Mouse (Mus musculus): ENCODE data around the gene Tmem120b. TPM values are rescaled to one million over a fixed set of nuclear protein-coding genes. Genes with fewer than 3 reads are reported as not detected.

The Tmem120b gene
- total and polyA plus RNA-seq, 2 experiments from 2014 or later: 18.1 to 21.2 TPM

DNA sequence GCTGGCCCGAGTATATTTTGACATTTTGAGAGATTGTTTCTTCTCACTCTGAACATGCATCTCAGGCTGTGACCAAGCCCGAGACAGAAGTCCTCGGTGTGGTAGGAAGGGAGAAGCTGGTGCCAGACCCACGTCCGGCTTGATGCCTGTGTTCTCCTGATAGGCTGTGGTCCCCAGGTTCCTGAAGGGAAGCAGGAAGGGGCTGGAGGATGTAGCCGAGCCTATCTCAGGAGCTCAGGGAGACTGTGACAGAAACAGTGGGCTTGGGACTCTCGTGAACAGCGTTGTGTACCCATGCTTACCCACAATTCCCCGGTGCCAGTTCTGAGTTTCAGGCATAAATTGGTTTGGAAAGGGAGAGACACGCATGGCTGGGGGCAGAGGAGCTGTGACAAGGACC, 50.6 kb downstream of the Tmem120b start:
- 84% methylated on average over 10 of the region's 10 CpGs for WGBS
- Histone ChIP-seq H3K4me1 (ENCODE audit: insufficient read depth) (no peaks in the 10 kb centered on the region), H3K4me2 (ENCODE audit: low read depth) (no peak overlapping the region), H3K27me3 (ENCODE audit: insufficient read depth, low read length) (no peaks in the 10 kb centered on the region), H3K4me3 (ENCODE audit: low read depth, low read length) (no peak overlapping the region), H3K27ac (ENCODE audit: low read depth, low read length) (no peak overlapping the region), H3K9me3 (ENCODE audit: low read length) (no peaks in the 10 kb centered on the region), H3K9ac (no peak overlapping the region), H3K36me3 (ENCODE audit: insufficient read depth) (peaks cover 21% of the 10 kb centered on the region)
- no peak for ATAC-seq
- TF ChIP-seq CTCF (IDR thresholded peaks at IDR 0.05; ENCODE audit: low read depth): no peak
- no peak for DNase-seq

DNA sequence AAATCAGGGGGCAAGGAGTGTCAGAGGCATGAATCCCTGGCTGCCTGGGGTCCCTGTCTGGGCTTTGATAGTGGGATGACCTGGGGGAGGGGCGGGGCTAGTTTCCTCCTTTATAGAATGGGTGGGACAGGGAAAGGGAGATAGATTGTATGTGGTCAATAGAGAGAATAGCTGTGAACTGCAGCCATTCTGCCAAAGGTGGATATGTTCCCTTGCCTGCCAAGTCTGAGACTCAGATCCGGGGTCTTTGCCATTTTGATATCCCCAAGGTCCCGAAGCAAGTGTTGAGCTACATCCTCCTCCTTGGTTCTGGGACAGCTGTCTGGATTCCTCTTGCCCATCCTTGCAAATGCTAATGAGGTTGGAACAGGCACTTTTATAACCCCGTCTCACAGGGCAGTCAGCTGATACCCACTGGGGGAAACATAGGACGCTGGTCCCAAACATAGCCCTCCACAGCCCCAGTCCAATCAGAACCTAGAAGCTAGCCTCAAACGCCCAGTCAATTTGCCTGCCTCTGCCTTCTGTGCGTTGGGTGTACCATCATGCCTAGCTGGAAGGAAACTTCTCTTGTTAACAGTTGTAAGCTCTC, 52.5 kb downstream of the Tmem120b start:
- Histone ChIP-seq H3K4me2 (ENCODE audit: low read depth) (no peak overlapping the region), H3K4me3 (ENCODE audit: low read depth, low read length) (no peak overlapping the region), H3K27ac (ENCODE audit: low read depth, low read length) (no peak overlapping the region), H3K36me3 (ENCODE audit: insufficient read depth) (peaks cover 29% of the 10 kb centered on the region), H3K27me3 (ENCODE audit: insufficient read depth, low read length) (no peaks in the 10 kb centered on the region), H3K9ac (no peak overlapping the region), H3K9me3 (ENCODE audit: low read length) (no peaks in the 10 kb centered on the region), H3K4me1 (ENCODE audit: insufficient read depth) (no peaks in the 10 kb centered on the region)
- ATAC-seq (no peak), DNase-seq (no peak)
- WGBS: 56% methylated on average over 7 of the region's 7 CpGs
- TF ChIP-seq CTCF (IDR thresholded peaks at IDR 0.05; ENCODE audit: low read depth): no peak

DNA sequence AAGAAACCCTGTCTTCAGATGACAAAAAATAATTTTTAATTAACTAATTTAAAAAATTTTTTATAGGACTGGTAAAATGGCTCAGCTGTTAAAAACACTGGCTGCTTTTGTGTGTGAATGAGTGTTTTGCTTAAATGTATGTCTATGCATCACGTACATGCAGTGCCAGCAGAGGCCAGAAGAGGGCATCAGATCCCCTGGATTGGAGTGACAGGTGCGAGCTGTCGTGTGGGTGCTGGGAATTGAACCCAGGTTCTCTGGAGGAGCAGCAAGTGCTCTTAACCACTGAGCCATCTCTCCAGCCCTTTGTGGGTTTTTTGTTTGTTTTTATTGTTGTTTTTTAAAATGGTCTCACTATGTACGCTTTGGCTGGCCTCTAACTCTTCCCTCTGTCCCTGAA, 54.0 kb downstream of the Tmem120b start:
- ATAC-seq (no peak), DNase-seq (no peak)
- H3K9me3 ChIP-seq (ENCODE audit: low read length): no peaks in the 10 kb centered on the region
- H3K36me3 ChIP-seq (ENCODE audit: insufficient read depth): peaks cover 35% of the 10 kb centered on the region
- no peaks in the 10 kb centered on the region for H3K4me1 ChIP-seq (ENCODE audit: insufficient read depth)
- no peak overlapping the region for H3K27ac ChIP-seq (ENCODE audit: low read depth, low read length)
- TF ChIP-seq CTCF (IDR thresholded peaks at IDR 0.05; ENCODE audit: low read depth): peak; percentile 53
- H3K27me3 ChIP-seq (ENCODE audit: insufficient read depth, low read length): no peaks in the 10 kb centered on the region
- H3K4me3 ChIP-seq (ENCODE audit: low read depth, low read length): no peak overlapping the region
- 84% methylated on average over 4 of the region's 4 CpGs for WGBS
- H3K9ac ChIP-seq: no peak overlapping the region
- no peak overlapping the region for H3K4me2 ChIP-seq (ENCODE audit: low read depth)

DNA sequence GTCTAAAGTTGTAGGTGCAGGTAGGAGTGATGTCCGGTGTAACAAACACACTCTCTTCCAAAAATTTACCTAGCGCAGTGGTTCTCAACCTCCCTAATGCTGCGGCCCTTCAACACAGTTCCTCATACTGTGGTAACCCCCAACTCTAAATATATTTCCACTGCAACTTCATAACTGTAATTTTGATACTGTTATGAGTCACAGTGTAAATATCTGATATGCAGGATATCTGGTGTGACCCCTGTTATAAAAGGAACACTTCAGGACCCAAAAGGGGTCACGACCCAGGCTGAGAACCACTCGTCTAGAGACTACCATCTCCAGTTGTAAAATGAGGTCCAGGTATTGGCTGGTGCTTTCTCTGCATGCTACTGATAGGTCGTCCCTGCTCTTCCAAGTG, 56.9 kb downstream of the Tmem120b start:
- no peak overlapping the region for H3K4me3 ChIP-seq (ENCODE audit: low read depth, low read length)
- no peak overlapping the region for H3K9ac ChIP-seq
- H3K36me3 ChIP-seq (ENCODE audit: insufficient read depth): peaks cover 34% of the 10 kb centered on the region
- DNase-seq: no peak
- no peaks in the 10 kb centered on the region for H3K4me1 ChIP-seq (ENCODE audit: insufficient read depth)
- no peak for TF ChIP-seq CTCF (IDR thresholded peaks at IDR 0.05; ENCODE audit: low read depth)
- H3K9me3 ChIP-seq (ENCODE audit: low read length): no peaks in the 10 kb centered on the region
- H3K27ac ChIP-seq (ENCODE audit: low read depth, low read length): no peak overlapping the region
- no peaks in the 10 kb centered on the region for H3K27me3 ChIP-seq (ENCODE audit: insufficient read depth, low read length)
- no peak for ATAC-seq
- H3K4me2 ChIP-seq (ENCODE audit: low read depth): no peak overlapping the region
- WGBS: 87% methylated on average over 6 of the region's 6 CpGs

DNA sequence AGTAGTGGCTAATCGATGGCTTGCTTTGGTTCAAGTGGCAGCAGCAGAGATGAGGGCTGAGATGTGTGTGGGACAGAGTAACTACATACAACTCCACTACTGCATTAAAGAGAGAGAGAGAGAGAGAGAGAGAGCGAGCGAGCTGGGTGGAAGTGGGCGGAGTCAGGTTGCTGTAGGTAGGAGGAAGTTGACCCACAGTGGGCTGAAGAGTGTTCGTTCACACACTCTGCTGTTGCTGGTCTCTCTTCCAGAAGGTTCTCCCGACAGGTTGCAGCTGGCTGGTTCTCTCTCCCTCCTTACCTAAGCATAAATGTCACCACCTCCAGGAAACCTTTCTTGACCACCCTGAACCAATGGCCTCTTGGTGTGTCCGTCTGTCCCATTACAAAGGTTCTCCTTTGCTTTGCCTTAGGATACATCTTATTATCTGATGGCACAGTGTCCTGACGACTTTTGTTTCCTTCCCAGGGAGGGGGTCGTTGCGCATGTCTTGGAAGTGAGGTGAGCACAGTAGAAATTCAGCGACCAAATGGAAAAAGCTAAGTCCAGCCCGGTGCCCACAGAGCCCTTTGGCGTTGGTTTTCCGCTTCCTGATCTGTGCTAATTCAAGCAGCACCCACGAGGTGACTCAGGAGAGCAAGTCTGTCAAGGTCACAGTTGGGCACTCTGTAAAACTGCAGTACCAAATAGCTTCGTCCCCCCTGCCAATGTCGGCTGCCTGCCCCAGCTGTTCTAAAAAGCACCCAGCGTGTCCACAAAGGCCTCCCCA, 57.6 kb downstream of the Tmem120b start:
- WGBS: 86% methylated on average over 18 of the region's 18 CpGs
- no peak for ATAC-seq
- H3K4me2 ChIP-seq (ENCODE audit: low read depth): no peak overlapping the region

DNA sequence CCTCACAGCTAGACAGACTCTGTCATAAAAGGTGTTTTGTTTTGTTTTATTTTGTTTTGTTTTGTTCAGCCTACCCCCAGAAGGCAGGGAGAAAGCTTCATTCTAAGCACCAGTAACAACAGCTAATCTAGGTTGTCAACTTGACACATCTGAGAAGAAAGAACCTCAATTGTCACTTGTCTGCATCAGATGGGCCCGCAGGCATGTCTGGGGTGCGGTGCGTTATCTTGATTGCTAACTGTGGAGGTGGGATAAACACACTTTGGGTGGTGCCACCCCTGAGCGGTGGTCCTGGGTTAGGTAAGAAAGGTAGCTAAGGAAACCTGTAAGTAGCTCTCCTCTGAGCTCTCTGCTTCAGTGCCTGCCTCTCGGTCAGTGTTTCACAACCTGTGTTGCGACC, 58.8 kb downstream of the Tmem120b start:
- Histone ChIP-seq H3K9ac (no peak overlapping the region), H3K4me1 (ENCODE audit: insufficient read depth) (peaks cover 4% of the 10 kb centered on the region; the same call in 1 of the 2 replicates), H3K4me3 (ENCODE audit: low read depth, low read length) (no peak overlapping the region), H3K9me3 (ENCODE audit: low read length) (no peaks in the 10 kb centered on the region), H3K27me3 (ENCODE audit: insufficient read depth, low read length) (no peaks in the 10 kb centered on the region), H3K36me3 (ENCODE audit: insufficient read depth) (peaks cover 34% of the 10 kb centered on the region), H3K27ac (ENCODE audit: low read depth, low read length) (no peak overlapping the region), H3K4me2 (ENCODE audit: low read depth) (no peak overlapping the region)
- WGBS: 73% methylated on average over 6 of the region's 6 CpGs
- DNase-seq (no peak), ATAC-seq (no peak)
- TF ChIP-seq CTCF (IDR thresholded peaks at IDR 0.05; ENCODE audit: low read depth): no peak

More for the DNA sequence above, 57.6 kb downstream of the Tmem120b start:
- Histone ChIP-seq H3K9ac (no peak overlapping the region), H3K9me3 (ENCODE audit: low read length) (no peaks in the 10 kb centered on the region), H3K4me3 (ENCODE audit: low read depth, low read length) (no peak overlapping the region), H3K36me3 (ENCODE audit: insufficient read depth) (peaks cover 34% of the 10 kb centered on the region), H3K27me3 (ENCODE audit: insufficient read depth, low read length) (no peaks in the 10 kb centered on the region), H3K27ac (ENCODE audit: low read depth, low read length) (no peak overlapping the region), H3K4me1 (ENCODE audit: insufficient read depth) (no peaks in the 10 kb centered on the region)
- no peak for DNase-seq
- no peak for TF ChIP-seq CTCF (IDR thresholded peaks at IDR 0.05; ENCODE audit: low read depth)

DNA sequence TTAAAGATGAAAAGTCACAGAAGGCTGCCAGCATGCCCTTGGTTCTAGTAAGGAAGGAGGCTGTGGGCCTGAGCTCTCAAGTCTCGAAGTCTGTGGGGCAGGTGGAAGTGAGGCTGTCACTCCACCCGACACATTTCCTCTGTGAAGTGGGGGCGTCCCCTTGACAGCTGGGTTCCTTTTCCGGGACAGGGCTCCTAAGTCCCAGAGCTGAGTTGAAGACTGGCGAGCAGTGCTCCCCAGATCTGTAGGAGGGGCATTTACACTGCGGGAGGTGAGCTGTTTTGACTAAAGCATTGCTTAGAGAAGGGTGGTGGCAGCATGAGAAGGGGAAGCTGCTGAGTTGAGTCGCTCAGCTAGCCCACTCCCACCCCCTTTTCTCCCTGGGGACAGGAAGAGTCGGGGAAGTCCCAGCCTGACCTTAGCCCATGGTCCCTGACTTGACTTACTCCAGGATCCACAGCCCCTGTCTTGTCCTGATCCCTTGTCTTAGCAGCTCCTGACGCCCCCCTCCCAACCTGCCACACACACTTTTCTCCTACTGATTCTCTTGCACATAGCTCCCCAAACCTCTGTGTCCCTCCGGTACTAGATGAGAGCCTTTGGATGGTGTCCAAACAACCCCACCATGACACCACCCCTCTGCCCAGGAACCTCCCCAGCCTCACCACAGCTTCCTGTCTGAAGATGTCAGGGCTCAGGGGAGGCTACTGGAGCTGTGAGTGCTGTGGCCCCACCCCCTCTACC, 60.4 kb downstream of the Tmem120b start:
- H3K4me1 ChIP-seq (ENCODE audit: insufficient read depth): peaks cover 4% of the 10 kb centered on the region; the same call in 1 of the 2 replicates
- H3K9ac ChIP-seq: no peak overlapping the region
- H3K4me3 ChIP-seq (ENCODE audit: low read depth, low read length): no peak overlapping the region
- DNase-seq: no peak
- H3K4me2 ChIP-seq (ENCODE audit: low read depth): no peak overlapping the region
- no peaks in the 10 kb centered on the region for H3K9me3 ChIP-seq (ENCODE audit: low read length)
- TF ChIP-seq CTCF (IDR thresholded peaks at IDR 0.05; ENCODE audit: low read depth): no peak
- peaks cover 28% of the 10 kb centered on the region for H3K36me3 ChIP-seq (ENCODE audit: insufficient read depth)
- ATAC-seq: no peak
- WGBS: 57% methylated on average over 10 of the region's 10 CpGs
- no peak overlapping the region for H3K27ac ChIP-seq (ENCODE audit: low read depth, low read length)
- H3K27me3 ChIP-seq (ENCODE audit: insufficient read depth, low read length): no peaks in the 10 kb centered on the region

Measured in forebrain, postnatal 0 days (tissue).